Mouse (Mus musculus) erythroblast, embryonic 14.5 days (primary cell): ENCODE results near the gene Adipor2.

Experiments used
- GATA1 ChIP-seq: IDR thresholded peaks from 2 replicates; pipeline ENCODE4 v1.6.1; 2012; ENCODE audit warnings: low read length, inconsistent platforms, mixed read lengths
- TAL1 ChIP-seq: IDR thresholded peaks from 3 replicates; pipeline ENCODE4 v1.6.1; 2012; ENCODE audit warnings: low read length, inconsistent platforms, mixed read lengths

GRCm38 (mm10) chr6:119360925-119361702 lies 56.4 kb downstream of the Adipor2 start:
- peak; percentile 68 for TF ChIP-seq TAL1
- TF ChIP-seq GATA1, result peak; percentile 81
